Mouse (Mus musculus) hindbrain, embryonic 12.5 days (tissue): ENCODE results near the gene 6030408B16Rik. TPM values are rescaled to one million over a fixed set of nuclear protein-coding genes. Genes with fewer than 3 reads are reported as not detected.

Experiments used
- ATAC-seq: fragments of 200-750 bp; cut with Nextera tagmentation; 2 replicates; pipeline ENCODE4 v1.8.0; 2017; ENCODE audit warnings: moderate TSS enrichment; ENCODE audit not compliant: low FRiP score
- H3K27ac ChIP-seq: fragments of 300-500 bp; sonication (generic); 2 replicates; pipeline ENCODE4 v1.5.1; 2016; ENCODE audit warnings: mild to moderate bottlenecking
- H3K27me3 ChIP-seq: fragments of 300-500 bp; sonication (generic); 2 replicates; pipeline ENCODE4 v1.6.1; 2016; ENCODE audit warnings: mild to moderate bottlenecking
- H3K36me3 ChIP-seq: fragments of 300-500 bp; sonication (generic); 2 replicates; pipeline ENCODE4 v1.6.1; 2016; ENCODE audit warnings: mild to moderate bottlenecking
- H3K4me1 ChIP-seq: fragments of 300-500 bp; sonication (generic); 2 replicates; pipeline ENCODE4 v1.6.1; 2016
- H3K4me2 ChIP-seq: fragments of 300-500 bp; sonication (generic); replicated peaks from 2 replicates; pipeline ENCODE4 v1.6.1; 2016; ENCODE audit warnings: mild to moderate bottlenecking
- H3K4me3 ChIP-seq: fragments of 300-500 bp; sonication (generic); 2 replicates; pipeline ENCODE4 v1.5.1; 2016; ENCODE audit warnings: mild to moderate bottlenecking
- H3K9ac ChIP-seq: fragments of 300-500 bp; sonication (generic); 2 replicates; pipeline ENCODE4 v1.6.1; 2016; ENCODE audit warnings: mild to moderate bottlenecking, moderate library complexity
- H3K9me3 ChIP-seq: fragments of 300-500 bp; sonication (generic); replicated peaks from 2 replicates; pipeline ENCODE4 v1.6.1; 2016; ENCODE audit warnings: mild to moderate bottlenecking
- WGBS: fragments of 180-500 bp; shearing (Covaris S2); methylation state at CpG from one replicate; pipeline ENCODE4 v1.1.7; 2016; 5-methylcytosine and 5-hydroxymethylcytosine counted together
- polyA plus RNA-seq: library from polyadenylated mRNA; unstranded; fragments of >200 nt; fragmentation: Nextera tagmentation; extraction: Ambion mirVana; gene quantifications from 2 replicates; pipeline ENCODE4 v1.2.1, GENCODE M21; 2016

The 6030408B16Rik gene
- polyA plus RNA-seq, 1 experiment from 2014 or later = 0.31 TPM

DNA sequence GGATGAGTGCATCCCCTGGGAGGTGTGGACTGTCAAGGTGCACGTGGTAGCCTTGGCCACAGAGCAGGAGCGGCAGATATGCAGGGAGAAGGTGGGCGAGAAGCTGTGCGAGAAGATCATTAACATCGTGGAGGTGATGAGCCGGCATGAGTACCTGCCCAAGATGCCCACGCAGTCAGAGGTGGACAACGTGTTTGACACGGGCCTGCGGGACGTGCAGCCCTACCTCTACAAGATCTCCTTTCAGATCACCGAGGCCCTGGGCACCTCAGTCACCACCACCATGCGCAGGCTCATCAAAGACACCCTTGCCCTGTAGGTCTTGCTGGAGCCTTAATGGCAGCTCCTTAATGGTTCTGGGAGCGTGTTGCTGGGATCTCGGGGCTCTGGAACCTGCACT is 2.7 kb upstream of the 6030408B16Rik start:
- Histone ChIP-seq H3K27ac (no peak overlapping the region), H3K9ac (no peak overlapping the region), H3K27me3 (no peaks in the 10 kb centered on the region), H3K4me1 (peaks cover 9% of the 10 kb centered on the region), H3K4me3 (no peak overlapping the region), H3K4me2 (no peak overlapping the region), H3K36me3 (peaks cover 59% of the 10 kb centered on the region), H3K9me3 (no peaks in the 10 kb centered on the region)
- 96% methylated on average over 15 of the region's 15 CpGs for WGBS
- no peak for ATAC-seq

- ATAC-seq = no peak
- no peak overlapping the region for H3K9ac ChIP-seq
- H3K4me1 ChIP-seq = peaks cover 2% of the 10 kb centered on the region; the same call in 1 of the 2 replicates
- peaks cover 53% of the 10 kb centered on the region for H3K36me3 ChIP-seq
- H3K9me3 ChIP-seq = no peaks in the 10 kb centered on the region
- no peak overlapping the region for H3K4me2 ChIP-seq
- 93% methylated on average over 3 of the region's 3 CpGs for WGBS
- H3K27ac ChIP-seq = no peak overlapping the region
- no peaks in the 10 kb centered on the region for H3K27me3 ChIP-seq
- no peak overlapping the region for H3K4me3 ChIP-seq
Observed at GRCm38 (mm10) chr15:101292012-101292411, 1.0 kb upstream of the 6030408B16Rik start.

DNA sequence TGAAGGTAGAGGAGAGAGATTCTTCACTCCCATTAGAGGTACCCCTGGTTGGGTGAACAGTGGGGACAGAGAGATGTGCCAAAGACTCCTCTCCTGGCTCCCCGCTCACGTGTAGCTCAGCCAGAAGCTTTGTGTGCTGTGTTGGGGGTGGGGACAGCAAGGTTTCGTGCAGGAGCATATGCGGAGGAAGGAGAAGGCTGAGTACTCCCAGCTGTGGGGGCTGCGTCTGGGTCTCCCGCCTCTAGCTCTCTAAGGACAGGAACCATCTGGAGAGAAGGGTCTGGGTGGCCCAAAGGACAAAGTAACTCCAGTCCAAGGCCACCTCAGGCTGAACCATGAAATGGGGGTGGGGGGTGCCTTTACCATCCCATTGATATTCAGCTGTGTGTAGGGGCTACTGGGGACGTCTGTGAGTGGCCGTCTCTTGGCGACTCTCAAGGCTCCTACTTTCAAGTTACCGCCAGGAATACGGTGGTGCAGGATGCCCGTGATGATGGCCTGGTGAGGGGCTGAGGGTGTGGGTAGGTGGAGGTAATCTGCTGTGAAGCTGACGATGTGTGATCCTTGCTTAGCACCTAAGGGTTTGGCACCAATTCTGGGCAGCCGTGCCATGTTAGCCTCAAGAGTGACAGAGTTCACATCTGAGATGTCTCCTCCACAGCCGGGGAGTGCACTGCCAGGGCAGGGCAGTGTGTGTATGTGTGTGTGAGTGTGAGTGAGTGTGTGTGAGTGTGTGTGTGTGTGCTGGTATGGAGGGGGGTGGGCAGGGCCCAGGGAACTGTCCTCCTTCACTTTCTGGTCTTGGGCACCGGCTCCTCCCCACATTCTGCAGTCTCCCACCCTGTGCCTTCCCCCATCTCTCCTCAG is 1.2 kb downstream of the 6030408B16Rik start:
- H3K27ac ChIP-seq = no peak overlapping the region
- H3K4me3 ChIP-seq = no peak overlapping the region
- 68% methylated on average over 16 of the region's 16 CpGs for WGBS
- peaks cover 32% of the 10 kb centered on the region for H3K36me3 ChIP-seq
- H3K4me2 ChIP-seq = no peak overlapping the region
- H3K4me1 ChIP-seq = peaks cover 7% of the 10 kb centered on the region
- ATAC-seq = no peak
- no peak overlapping the region for H3K9ac ChIP-seq
- no peaks in the 10 kb centered on the region for H3K9me3 ChIP-seq
- H3K27me3 ChIP-seq = no peaks in the 10 kb centered on the region

DNA sequence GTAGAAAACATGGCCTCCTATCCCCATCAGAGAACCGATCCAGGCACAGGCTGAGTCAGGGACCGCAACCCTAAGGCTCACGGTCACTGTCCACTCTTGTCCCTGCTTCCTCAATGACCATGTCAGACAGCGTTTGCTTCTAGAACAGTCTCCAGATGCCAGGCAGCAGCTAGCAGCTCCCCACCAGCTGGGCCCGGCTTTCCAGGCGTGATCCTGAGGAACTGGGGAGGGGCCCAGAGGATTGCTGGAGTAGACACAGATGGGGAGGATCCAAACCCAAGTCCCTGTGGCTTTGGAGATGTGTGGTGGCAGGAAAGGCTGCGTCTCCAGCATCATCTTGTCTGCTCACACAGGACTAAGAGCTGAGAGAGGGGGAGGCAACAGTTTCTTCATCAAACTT is 2.1 kb downstream of the 6030408B16Rik start:
- no peaks in the 10 kb centered on the region for H3K27me3 ChIP-seq
- no peak overlapping the region for H3K9ac ChIP-seq
- no peak overlapping the region for H3K4me2 ChIP-seq
- no peak overlapping the region for H3K4me3 ChIP-seq
- H3K4me1 ChIP-seq = peaks cover 7% of the 10 kb centered on the region
- no peaks in the 10 kb centered on the region for H3K9me3 ChIP-seq
- H3K27ac ChIP-seq = no peak overlapping the region
- ATAC-seq = no peak
- peaks cover 23% of the 10 kb centered on the region for H3K36me3 ChIP-seq
- WGBS = 80% methylated on average over 7 of the region's 7 CpGs

DNA sequence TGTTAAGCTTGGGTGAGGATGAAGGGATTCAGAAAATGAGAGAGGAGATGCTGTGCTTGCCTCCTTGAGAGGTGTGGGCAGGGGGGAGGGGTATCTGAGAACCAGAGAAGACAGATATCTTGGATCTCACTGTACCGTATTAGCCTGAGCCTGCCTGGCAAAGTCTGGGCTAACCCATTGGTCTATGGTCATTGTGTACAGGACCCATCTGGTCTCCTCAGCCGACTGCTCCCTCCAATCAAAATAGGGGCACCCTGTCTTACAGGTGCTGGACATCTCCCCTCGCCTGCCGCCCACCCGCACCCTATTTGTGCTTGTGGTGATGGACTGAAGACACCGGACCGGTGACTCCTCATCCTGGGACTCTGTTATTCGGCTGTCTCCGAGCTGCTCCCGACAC is 2.6 kb downstream of the 6030408B16Rik start:
- Histone ChIP-seq H3K9me3 (no peaks in the 10 kb centered on the region), H3K9ac (no peak overlapping the region), H3K27ac (no peak overlapping the region), H3K4me3 (no peak overlapping the region), H3K27me3 (no peaks in the 10 kb centered on the region), H3K4me1 (peaks cover 7% of the 10 kb centered on the region), H3K4me2 (no peak overlapping the region), H3K36me3 (peaks cover 18% of the 10 kb centered on the region)
- 95% methylated on average over 10 of the region's 10 CpGs for WGBS
- no peak for ATAC-seq

GRCm38 (mm10) chr15:101296091-101296490 is 3.1 kb downstream of the 6030408B16Rik start:
- Histone ChIP-seq H3K27me3 (no peaks in the 10 kb centered on the region), H3K36me3 (peaks cover 13% of the 10 kb centered on the region), H3K27ac (no peak overlapping the region), H3K4me3 (no peak overlapping the region), H3K4me2 (no peak overlapping the region), H3K9ac (no peak overlapping the region), H3K9me3 (no peaks in the 10 kb centered on the region), H3K4me1 (peaks cover 7% of the 10 kb centered on the region)
- WGBS = 87% methylated on average over 11 of the region's 11 CpGs
- ATAC-seq = no peak

- Histone ChIP-seq H3K4me2 (no peak overlapping the region), H3K9ac (no peak overlapping the region), H3K27me3 (no peaks in the 10 kb centered on the region), H3K36me3 (no peaks in the 10 kb centered on the region), H3K4me3 (no peak overlapping the region), H3K4me1 (peaks cover 7% of the 10 kb centered on the region), H3K27ac (no peak overlapping the region), H3K9me3 (no peaks in the 10 kb centered on the region)
- ATAC-seq = no peak
- 30% methylated on average over 7 of the region's 7 CpGs for WGBS
Observed at GRCm38 (mm10) chr15:101297988-101298387, 5.0 kb downstream of the 6030408B16Rik start.

DNA sequence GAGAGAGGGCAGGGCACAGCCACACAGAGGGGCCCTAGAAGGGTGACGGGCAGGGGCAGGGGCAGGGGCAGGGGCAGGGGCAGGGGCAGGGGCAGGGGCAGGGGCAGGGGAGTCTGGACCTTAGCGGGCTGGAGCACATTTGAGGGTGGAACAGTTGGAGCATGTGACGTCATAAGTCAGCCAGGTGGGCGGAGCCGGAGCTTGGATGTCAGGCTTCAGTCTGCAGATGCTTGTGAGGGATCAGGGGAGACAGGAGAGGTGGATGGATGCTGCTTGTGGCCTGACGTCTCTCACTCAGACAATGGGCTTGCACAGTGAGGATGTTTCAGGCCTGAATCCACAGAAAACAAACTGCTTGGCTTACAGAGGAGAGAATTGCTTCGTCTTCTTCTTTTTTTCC is 5.5 kb downstream of the 6030408B16Rik start:
- Histone ChIP-seq H3K9me3 (no peaks in the 10 kb centered on the region), H3K27ac (no peak overlapping the region), H3K27me3 (no peaks in the 10 kb centered on the region), H3K4me2 (peak overlapping the region; percentile 35), H3K9ac (peak overlapping the region; percentile 49), H3K4me1 (peaks cover 7% of the 10 kb centered on the region), H3K4me3 (no peak overlapping the region), H3K36me3 (no peaks in the 10 kb centered on the region)
- no peak for ATAC-seq
- WGBS = 16% methylated on average over 7 of the region's 7 CpGs

DNA sequence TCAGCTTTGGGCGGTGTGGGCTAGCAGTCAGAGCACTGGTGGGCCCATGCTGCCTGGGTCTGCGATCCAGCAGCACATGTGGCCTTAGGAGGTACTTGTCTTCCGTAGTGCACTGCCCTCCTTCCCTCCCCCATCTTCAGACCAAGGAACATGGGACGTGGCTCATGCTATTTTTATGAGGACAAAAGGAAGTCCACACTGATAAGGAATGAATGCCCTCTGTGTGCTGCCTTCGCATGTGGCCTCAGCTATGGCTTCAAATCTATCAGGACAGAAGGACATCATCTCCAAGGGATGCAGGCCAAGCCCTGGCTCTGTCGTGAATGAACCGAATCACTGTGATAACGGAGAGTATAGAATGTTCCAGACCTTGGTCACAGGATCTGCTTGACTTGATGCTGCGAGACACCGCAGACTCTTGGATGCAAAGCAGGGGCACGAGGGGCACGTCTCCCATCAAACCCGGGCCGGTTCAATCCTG is 6.5 kb downstream of the 6030408B16Rik start:
- 87% methylated on average over 14 of the region's 14 CpGs for WGBS
- Histone ChIP-seq H3K4me1 (peaks cover 5% of the 10 kb centered on the region), H3K27me3 (no peaks in the 10 kb centered on the region), H3K9ac (no peak overlapping the region), H3K4me3 (no peak overlapping the region), H3K27ac (no peak overlapping the region), H3K36me3 (no peaks in the 10 kb centered on the region), H3K9me3 (no peaks in the 10 kb centered on the region), H3K4me2 (no peak overlapping the region)
- ATAC-seq = no peak

DNA sequence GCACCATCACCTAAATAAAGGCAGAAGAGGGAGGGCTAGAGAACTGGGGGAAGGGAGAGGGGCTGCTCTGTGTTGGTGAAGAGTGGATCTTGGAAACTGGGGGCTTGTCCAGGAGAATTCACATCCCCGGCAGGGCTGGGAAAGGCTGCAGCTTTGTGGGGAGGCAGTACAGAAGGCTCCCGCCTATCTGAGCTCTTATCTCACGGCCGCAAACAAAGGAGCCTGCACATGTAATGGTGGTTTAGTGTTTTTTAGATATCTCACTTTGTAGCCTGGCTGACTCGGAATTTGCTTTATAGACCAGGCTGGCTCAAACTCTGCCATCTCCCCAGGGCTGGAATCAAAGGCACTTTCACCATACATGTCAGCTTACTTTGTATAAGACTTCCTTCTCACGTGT is 7.1 kb downstream of the 6030408B16Rik start:
- Histone ChIP-seq H3K4me3 (no peak overlapping the region), H3K27me3 (no peaks in the 10 kb centered on the region), H3K9me3 (no peaks in the 10 kb centered on the region), H3K4me1 (peaks cover 5% of the 10 kb centered on the region), H3K9ac (no peak overlapping the region), H3K36me3 (no peaks in the 10 kb centered on the region), H3K27ac (no peak overlapping the region), H3K4me2 (no peak overlapping the region)
- WGBS = 76% methylated on average over 6 of the region's 6 CpGs
- no peak for ATAC-seq

GRCm38 (mm10) chr15:101302201-101302600 is 9.2 kb downstream of the 6030408B16Rik start:
- Histone ChIP-seq H3K27ac (no peak overlapping the region), H3K27me3 (no peaks in the 10 kb centered on the region), H3K4me3 (no peak overlapping the region), H3K4me2 (no peak overlapping the region), H3K4me1 (peaks cover 5% of the 10 kb centered on the region), H3K36me3 (no peaks in the 10 kb centered on the region), H3K9ac (no peak overlapping the region), H3K9me3 (no peaks in the 10 kb centered on the region)
- WGBS = 80% methylated on average over 3 of the region's 3 CpGs
- no peak for ATAC-seq

- no peak overlapping the region for H3K9ac ChIP-seq
- no peak overlapping the region for H3K4me3 ChIP-seq
- no peaks in the 10 kb centered on the region for H3K4me1 ChIP-seq
- H3K9me3 ChIP-seq = no peaks in the 10 kb centered on the region
- H3K27ac ChIP-seq = no peak overlapping the region
- no peak overlapping the region for H3K4me2 ChIP-seq
- H3K36me3 ChIP-seq = no peaks in the 10 kb centered on the region
- ATAC-seq = no peak
- 87% methylated on average over 4 of the region's 4 CpGs for WGBS
- H3K27me3 ChIP-seq = no peaks in the 10 kb centered on the region
Observed at GRCm38 (mm10) chr15:101303830-101304229, 10.8 kb downstream of the 6030408B16Rik start.

DNA sequence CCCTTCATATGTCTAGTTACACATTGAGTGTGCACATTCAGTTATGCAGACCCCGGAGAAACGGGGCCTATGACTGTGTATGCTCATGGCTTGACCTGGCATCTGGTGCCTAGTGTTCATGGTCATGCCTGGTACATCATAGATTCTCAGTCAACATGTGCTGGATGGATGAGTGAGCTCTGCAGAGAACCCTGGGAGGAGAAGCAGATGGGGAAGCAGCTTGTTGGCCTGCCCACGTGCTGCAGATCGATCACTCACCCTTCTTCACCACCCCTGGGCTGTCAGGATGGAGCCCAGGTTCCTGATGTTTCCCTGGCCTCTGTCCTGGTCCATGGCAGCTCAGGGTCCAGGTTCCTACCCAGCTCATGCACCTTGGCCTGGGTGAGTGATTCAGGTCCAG is 13.4 kb downstream of the 6030408B16Rik start:
- Histone ChIP-seq H3K27me3 (no peaks in the 10 kb centered on the region), H3K36me3 (no peaks in the 10 kb centered on the region), H3K4me2 (no peak overlapping the region), H3K9ac (no peak overlapping the region), H3K4me3 (no peak overlapping the region), H3K4me1 (peaks cover 5% of the 10 kb centered on the region), H3K9me3 (no peaks in the 10 kb centered on the region), H3K27ac (no peak overlapping the region)
- ATAC-seq = no peak
- 85% methylated on average over 4 of the region's 4 CpGs for WGBS
